Mouse (Mus musculus) CD4-positive, CD25-positive, alpha-beta regulatory T cell, adult 4 months (primary cell): ENCODE measurements around the gene Abhd16a. TPM values are rescaled to one million over a fixed set of nuclear protein-coding genes. Genes with fewer than 3 reads are reported as not detected.

Source experiments
- polyA plus RNA-seq, 2 experiments: library from polyadenylated mRNA; unstranded; fragments of 100-300 nt; shearing (Covaris generic); gene quantifications; one replicate each; pipeline ENCODE4 v1.2.1; 2017

The Abhd16a gene
- polyA plus RNA-seq, 2 experiments from 2014 or later, result 23.5 to 27.2 TPM

Other genes starting within 250 kb of the Abhd16a start
- 10 to 100 TPM; 26.8 to 44.1 TPM for gene Skiv2l, start 239.1 kb upstream of the Abhd16a start, polyA plus RNA-seq
- 10 to 100 TPM; 33.2 to 44.8 TPM for gene Nelfe, start 238.9 kb upstream of the Abhd16a start, polyA plus RNA-seq
- gene Cfb, start 226.7 kb upstream of the Abhd16a start, polyA plus RNA-seq, result under 1 TPM; 0.27 to 0.61 TPM
- not detected for gene Zbtb12, start 209.8 kb upstream of the Abhd16a start, polyA plus RNA-seq
- gene Gm20547, start 207.2 kb upstream of the Abhd16a start, polyA plus RNA-seq, result not detected
- 1 to 10 TPM; 1.1 to 2.5 TPM for gene C2, start 191.0 kb upstream of the Abhd16a start, polyA plus RNA-seq
- 10 to 100 TPM; 21.8 to 30.5 TPM for gene Ehmt2, start 190.8 kb upstream of the Abhd16a start, polyA plus RNA-seq
- gene Slc44a4, start 174.8 kb upstream of the Abhd16a start, polyA plus RNA-seq, result not detected
- gene Neu1, start 158.0 kb upstream of the Abhd16a start, polyA plus RNA-seq, result 10 to 100 TPM; 32.5 to 40.6 TPM
- gene Hspa1b, start 130.0 kb upstream of the Abhd16a start, polyA plus RNA-seq, result 1 to 10 TPM in 1 of 2 experiments, under 1 TPM in 1; 0.84 to 3.7 TPM
- 1 to 10 TPM in 1 of 2 experiments, not detected in 1; 3.1 TPM for gene Gm20481, start 119.4 kb upstream of the Abhd16a start, polyA plus RNA-seq
- gene Hspa1a, start 117.1 kb upstream of the Abhd16a start, polyA plus RNA-seq, result 1 to 10 TPM in 1 of 2 experiments, not detected in 1; 1.1 TPM
- 1 to 10 TPM in 1 of 2 experiments, under 1 TPM in 1; 0.17 to 1.3 TPM for gene Hspa1l, start 116.6 kb upstream of the Abhd16a start, polyA plus RNA-seq
- gene Lsm2, start 107.4 kb upstream of the Abhd16a start, polyA plus RNA-seq, result 10 to 100 TPM; 51.4 to 54.8 TPM
- gene Vars, start 88.3 kb upstream of the Abhd16a start, polyA plus RNA-seq, result 10 to 100 TPM; 28.4 to 31.6 TPM
- under 1 TPM; 0.12 to 0.14 TPM for gene Vwa7, start 72.7 kb upstream of the Abhd16a start, polyA plus RNA-seq
- 1 to 10 TPM; 2.7 to 2.8 TPM for gene Sapcd1, start 61.2 kb upstream of the Abhd16a start, polyA plus RNA-seq
- gene Msh5, start 42.5 kb upstream of the Abhd16a start, polyA plus RNA-seq, result 1 to 10 TPM; 1.8 to 2.5 TPM
- gene Clic1, start 39.3 kb upstream of the Abhd16a start, polyA plus RNA-seq, result 100 to 1,000 TPM; 490 to 619 TPM
- gene Ddah2, start 30.2 kb upstream of the Abhd16a start, polyA plus RNA-seq, result 1 to 10 TPM; 1.1 to 6.3 TPM
- not detected for gene Ly6g6c, start 23.9 kb upstream of the Abhd16a start, polyA plus RNA-seq
- not detected for gene Mpig6b, start 23.1 kb upstream of the Abhd16a start, polyA plus RNA-seq
- not detected for gene Ly6g6e, start 12.4 kb upstream of the Abhd16a start, polyA plus RNA-seq
- gene Ly6g6d, start 11.2 kb upstream of the Abhd16a start, polyA plus RNA-seq, result not detected
- not detected for gene Ly6g6f, start 3.7 kb upstream of the Abhd16a start, polyA plus RNA-seq
- gene Ly6g5c, start 19.0 kb downstream of the Abhd16a start, polyA plus RNA-seq, result not detected
- 1 to 10 TPM; 2.5 to 2.8 TPM for gene Ly6g5b, start 26.2 kb downstream of the Abhd16a start, polyA plus RNA-seq
- 10 to 100 TPM; 80.4 to 86.0 TPM for gene Gpank1, start 32.2 kb downstream of the Abhd16a start, polyA plus RNA-seq
- gene Csnk2b, start 32.8 kb downstream of the Abhd16a start, polyA plus RNA-seq, result 100 to 1,000 TPM; 243 to 284 TPM
- gene D17H6S53E, start 37.1 kb downstream of the Abhd16a start, polyA plus RNA-seq, result 10 to 100 TPM; 24.2 to 33.4 TPM
- under 1 TPM in 1 of 2 experiments, not detected in 1; 0.32 TPM for gene Apom, start 42.8 kb downstream of the Abhd16a start, polyA plus RNA-seq
- gene Bag6, start 45.9 kb downstream of the Abhd16a start, polyA plus RNA-seq, result 10 to 100 TPM; 16.9 to 31.5 TPM
- gene Prrc2a, start 75.6 kb downstream of the Abhd16a start, polyA plus RNA-seq, result 10 to 100 TPM; 43.0 to 75.1 TPM
- gene Aif1, start 86.8 kb downstream of the Abhd16a start, polyA plus RNA-seq, result 1 to 10 TPM; 1.8 to 3.7 TPM
- gene Lst1, start 99.2 kb downstream of the Abhd16a start, polyA plus RNA-seq, result 10 to 100 TPM in 1 of 2 experiments, 1 to 10 TPM in 1; 7.3 to 10.0 TPM
- gene Ltb, start 105.2 kb downstream of the Abhd16a start, polyA plus RNA-seq, result 100 to 1,000 TPM; 154 to 344 TPM
- 10 to 100 TPM; 15.3 to 23.5 TPM for gene Tnf, start 112.7 kb downstream of the Abhd16a start, polyA plus RNA-seq
- gene Lta, start 116.1 kb downstream of the Abhd16a start, polyA plus RNA-seq, result 10 to 100 TPM; 82.7 to 99.0 TPM
- 1 to 10 TPM in 1 of 2 experiments, under 1 TPM in 1; 0.79 to 1.4 TPM for gene Gm16181, start 131.6 kb downstream of the Abhd16a start, polyA plus RNA-seq
- 1 to 10 TPM; 6.3 to 8.2 TPM for gene Atp6v1g2, start 144.4 kb downstream of the Abhd16a start, polyA plus RNA-seq
- 1 to 10 TPM; 2.0 to 2.2 TPM for gene Nfkbil1, start 146.5 kb downstream of the Abhd16a start, polyA plus RNA-seq
- 100 to 1,000 TPM; 255 to 357 TPM for gene Ddx39b, start 152.5 kb downstream of the Abhd16a start, polyA plus RNA-seq
- gene H2-D1, start 173.5 kb downstream of the Abhd16a start, polyA plus RNA-seq, result 1,000 to 10,000 TPM; 4,417 to 6,162 TPM
- under 1 TPM in 1 of 2 experiments, not detected in 1; 0.13 TPM for gene H2-Q1, start 231.1 kb downstream of the Abhd16a start, polyA plus RNA-seq